8 mouse cellular contexts compared by ENCODE assay signal in genomic region chr2:4298325-4299215, GRCm38 (mm10).
A peak's percentile ranks its signal among the peaks of the same experiment; 100 is the strongest.
DNase-seq lines count a peak whose midpoint lies in the region; ATAC-seq and TF ChIP-seq lines count a peak whose summit lies in the region.

No protein-coding gene starts in this region.

- H3K27me3 ChIP-seq in hindbrain, embryonic 10.5 days (ENCODE audit: insufficient read depth, poor library complexity, severe bottlenecking) = no peaks in the 10 kb centered on the region
- no peaks in the 10 kb centered on the region for H3K27me3 ChIP-seq in midbrain, embryonic 13.5 days

- no peak for DNase-seq in layer of hippocampus, adult 2 months (ENCODE audit: low spot score in 2 of 2)
- no peak for DNase-seq in layer of hippocampus, adult 11-12 months (ENCODE audit: low spot score)
- DNase-seq in hindbrain, embryonic 10.5 days (ENCODE audit: low spot score) = peak; percentile 87
- DNase-seq in T-cell, adult 2 months (ENCODE audit: low spot score) = no peak
- DNase-seq in adrenal gland, adult 8-10 months = no peak
- DNase-seq in left cerebral cortex, adult 11 months (ENCODE audit: low spot score) = no peak

- no peak for TF ChIP-seq CTCF in layer of hippocampus, adult 2 months (conservative IDR thresholded peaks at IDR 0.05)
- TF ChIP-seq CTCF in embryonic fibroblast, embryonic 13.5 days (IDR thresholded peaks at IDR 0.05; ENCODE audit: borderline replicate concordance, insufficient read depth, low read length) = no peak

- peaks cover 17% of the 10 kb centered on the region for H3K4me1 ChIP-seq in embryonic fibroblast, embryonic 13.5 days (ENCODE audit: control insufficient read depth, insufficient read depth, low read length)
- H3K4me1 ChIP-seq in hindbrain, embryonic 10.5 days (replicated peaks) = peaks cover 59% of the 10 kb centered on the region
- peaks cover 44% of the 10 kb centered on the region for H3K4me1 ChIP-seq in midbrain, embryonic 13.5 days (replicated peaks)

- peak overlapping the region; percentile 43 for H3K4me2 ChIP-seq in midbrain, embryonic 13.5 days (replicated peaks)

- peak; percentile 66 for ATAC-seq in midbrain, embryonic 13.5 days

- H3K27ac ChIP-seq in layer of hippocampus, adult 2 months = peak overlapping the region; percentile 23; the same call in 1 of the 2 replicates
- H3K27ac ChIP-seq in embryonic fibroblast, embryonic 13.5 days (ENCODE audit: insufficient read depth, low read length) = peak overlapping the region; percentile 96
- H3K27ac ChIP-seq in hindbrain, embryonic 10.5 days = peak overlapping the region; percentile 85
- H3K27ac ChIP-seq in midbrain, embryonic 13.5 days = peak overlapping the region; percentile 59

- no peak for TF ChIP-seq POLR2A in embryonic fibroblast, embryonic 13.5 days (IDR thresholded peaks at IDR 0.05; ENCODE audit: low read depth, low read length)

- H3K9me3 ChIP-seq in hindbrain, embryonic 10.5 days = no peaks in the 10 kb centered on the region
- H3K9me3 ChIP-seq in midbrain, embryonic 13.5 days = no peaks in the 10 kb centered on the region

- 11% methylated on average over 19 of the region's 19 CpGs for WGBS in hindbrain, embryonic 10.5 days
- WGBS in midbrain, embryonic 13.5 days = 10% methylated on average over 19 of the region's 19 CpGs

- H3K36me3 ChIP-seq in hindbrain, embryonic 10.5 days = no peaks in the 10 kb centered on the region
- H3K36me3 ChIP-seq in midbrain, embryonic 13.5 days = no peaks in the 10 kb centered on the region

- no peak overlapping the region for H3K4me3 ChIP-seq in layer of hippocampus, adult 2 months
- peak overlapping the region; percentile 4; the same call in 1 of the 2 replicates for H3K4me3 ChIP-seq in embryonic fibroblast, embryonic 13.5 days (ENCODE audit: insufficient read depth, low read length)
- peak overlapping the region; percentile 36 for H3K4me3 ChIP-seq in hindbrain, embryonic 10.5 days
- no peak overlapping the region for H3K4me3 ChIP-seq in midbrain, embryonic 13.5 days (replicated peaks)

- H3K9ac ChIP-seq in midbrain, embryonic 13.5 days (replicated peaks) = 0 out of 2 replicates have a peak overlapping the region, but pooled peaks have one; percentile 11

Comparison
In these comparisons a context has a peak if more than half of its experiments do, and no peak if none do; other contexts are left out.
1. H3K27ac ChIP-seq: peak in every context shown above with its lines; median percentile 96 in embryonic fibroblast, embryonic 13.5 days; 85 in hindbrain, embryonic 10.5 days; 59 in midbrain, embryonic 13.5 days; 23 in layer of hippocampus, adult 2 months.
2. H3K4me3 ChIP-seq: peak in embryonic fibroblast, embryonic 13.5 days (single experiment) and hindbrain, embryonic 10.5 days (single experiment); none in layer of hippocampus, adult 2 months (single experiment) and midbrain, embryonic 13.5 days (single experiment).